Mouse (Mus musculus) cerebellum, adult 2 months (tissue): ENCODE data around the gene Spon2. TPM values are rescaled to one million over a fixed set of nuclear protein-coding genes. Genes with fewer than 3 reads are reported as not detected.

Source experiments
- DNase-seq, 2 experiments: peaks; one replicate each; pipeline ENCODE4 v3.0.0; 2021
- H3K27ac ChIP-seq: fragments of 200-500 bp; 2 replicates; pipeline ENCODE4 v1.5.1; 2012; ENCODE audit warnings: low read length, control low read depth, inconsistent platforms; ENCODE audit not compliant: insufficient read depth
- H3K27me3 ChIP-seq: fragments of 200-500 bp; 2 replicates; pipeline ENCODE4 v1.6.1; 2012; ENCODE audit warnings: inconsistent platforms, mild to moderate bottlenecking, low read length, moderate library complexity; ENCODE audit not compliant: control insufficient read depth, insufficient read depth
- H3K4me1 ChIP-seq: fragments of 200-500 bp; 2 replicates; pipeline ENCODE4 v1.6.1; 2011; ENCODE audit warnings: low read length; ENCODE audit not compliant: control insufficient read depth, insufficient read depth
- H3K4me3 ChIP-seq: fragments of 200-500 bp; replicated peaks from 2 replicates; pipeline ENCODE3; 2011; ENCODE audit warnings: mild to moderate bottlenecking, low read depth, low read length, control low read depth; ENCODE audit not compliant: insufficient read depth
- CTCF ChIP-seq: fragments of 200-500 bp; IDR thresholded peaks from 2 replicates; pipeline ENCODE4 v1.5.1; 2011; ENCODE audit warnings: low read depth, mild to moderate bottlenecking, control low read depth, low read length, moderate library complexity, borderline replicate concordance; ENCODE audit not compliant: insufficient read depth
- POLR2A ChIP-seq: fragments of 200-500 bp; IDR thresholded peaks from 2 replicates; pipeline ENCODE4 v1.6.1; 2011; ENCODE audit warnings: low read length, control low read depth, borderline replicate concordance; ENCODE audit not compliant: insufficient read depth
- WGBS: fragments of 180-500 bp; shearing (Covaris S2); methylation state at CpG from one replicate; pipeline ENCODE4 v1.1.7; 2018; 5-methylcytosine and 5-hydroxymethylcytosine counted together
- polyA plus RNA-seq: library from polyadenylated mRNA; depleted of rRNA; stranded (reverse); fragments of >200 nt; gene quantifications from 2 replicates; pipeline ENCODE4 v1.2.3, GENCODE M21; 2012

Gene Spon2
- polyA plus RNA-seq, 1 experiment: 0.21 TPM

- WGBS: 57% methylated on average over 5 of the region's 5 CpGs
- H3K27me3 ChIP-seq: no peaks in the 10 kb centered on the region
- H3K27ac ChIP-seq: no peak overlapping the region
- TF ChIP-seq POLR2A (no peak), CTCF (no peak)
- H3K4me1 ChIP-seq: no peaks in the 10 kb centered on the region
- DNase-seq: no peak
- H3K4me3 ChIP-seq: no peak overlapping the region
Observed at GRCm38 (mm10) chr5:33211254-33211653, 7.0 kb downstream of the Spon2 start.

- 71% methylated on average over 3 of the region's 3 CpGs for WGBS
- no peaks in the 10 kb centered on the region for H3K27me3 ChIP-seq
- H3K4me1 ChIP-seq: no peaks in the 10 kb centered on the region
- no peak overlapping the region for H3K4me3 ChIP-seq
- no peak for DNase-seq
- H3K27ac ChIP-seq: no peak overlapping the region
- TF ChIP-seq POLR2A (no peak), CTCF (no peak)
Observed at GRCm38 (mm10) chr5:33210515-33210914, 7.7 kb downstream of the Spon2 start.

GRCm38 (mm10) chr5:33208533-33209245 lies 9.6 kb downstream of the Spon2 start:
- no peaks in the 10 kb centered on the region for H3K27me3 ChIP-seq
- no peaks in the 10 kb centered on the region for H3K4me1 ChIP-seq
- TF ChIP-seq POLR2A (no peak), CTCF (no peak)
- no peak overlapping the region for H3K4me3 ChIP-seq
- WGBS: 63% methylated on average over 14 of the region's 14 CpGs
- no peak for DNase-seq
- no peak overlapping the region for H3K27ac ChIP-seq

- Histone ChIP-seq H3K27ac (no peak overlapping the region), H3K4me1 (no peaks in the 10 kb centered on the region), H3K27me3 (no peaks in the 10 kb centered on the region), H3K4me3 (no peak overlapping the region)
- DNase-seq: no peak
- 37% methylated on average over 9 of the region's 9 CpGs for WGBS
- no peak for TF ChIP-seq POLR2A
- TF ChIP-seq CTCF: no peak
Observed at GRCm38 (mm10) chr5:33207136-33207535, 11.1 kb downstream of the Spon2 start.

GRCm38 (mm10) chr5:33206328-33206727 lies 11.9 kb downstream of the Spon2 start:
- DNase-seq: no peak
- Histone ChIP-seq H3K27ac (no peak overlapping the region), H3K4me1 (no peaks in the 10 kb centered on the region), H3K4me3 (no peak overlapping the region), H3K27me3 (no peaks in the 10 kb centered on the region)
- no peak for TF ChIP-seq POLR2A
- no peak for TF ChIP-seq CTCF
- 95% methylated on average over 7 of the region's 7 CpGs for WGBS

DNA sequence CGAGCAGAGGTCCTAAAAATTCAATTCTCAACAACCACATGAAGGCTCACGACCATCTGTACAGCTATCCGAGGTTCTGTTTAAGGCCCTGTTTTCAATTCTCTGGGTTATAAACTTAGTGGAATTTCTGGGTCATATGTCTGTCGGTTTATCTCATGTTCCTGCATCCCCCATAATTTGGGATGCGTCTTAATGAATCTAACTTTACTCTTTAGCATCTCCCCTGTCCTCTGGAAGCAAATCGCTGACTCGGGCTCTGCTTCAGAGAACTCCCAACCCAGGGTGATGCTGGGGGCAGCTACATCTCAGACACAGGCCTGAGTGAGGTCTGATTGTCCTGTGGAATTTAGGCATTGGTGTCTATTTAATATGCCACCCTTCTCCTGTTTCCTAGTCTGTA lies 14.0 kb downstream of the Spon2 start:
- H3K27me3 ChIP-seq: no peaks in the 10 kb centered on the region
- DNase-seq: no peak
- H3K27ac ChIP-seq: no peak overlapping the region
- no peaks in the 10 kb centered on the region for H3K4me1 ChIP-seq
- no peak for TF ChIP-seq CTCF
- no peak for TF ChIP-seq POLR2A
- H3K4me3 ChIP-seq: no peak overlapping the region
- 84% methylated on average over 7 of the region's 7 CpGs for WGBS

GRCm38 (mm10) chr5:33203691-33204242 lies 14.5 kb downstream of the Spon2 start:
- H3K27me3 ChIP-seq: no peaks in the 10 kb centered on the region
- H3K4me1 ChIP-seq: no peaks in the 10 kb centered on the region
- 12% methylated on average over 9 of the region's 9 CpGs for WGBS
- H3K27ac ChIP-seq: no peak overlapping the region
- H3K4me3 ChIP-seq: no peak overlapping the region
- peak; percentile 74 to 86 for DNase-seq
- TF ChIP-seq POLR2A (no peak), CTCF (peak; percentile 99)

DNA sequence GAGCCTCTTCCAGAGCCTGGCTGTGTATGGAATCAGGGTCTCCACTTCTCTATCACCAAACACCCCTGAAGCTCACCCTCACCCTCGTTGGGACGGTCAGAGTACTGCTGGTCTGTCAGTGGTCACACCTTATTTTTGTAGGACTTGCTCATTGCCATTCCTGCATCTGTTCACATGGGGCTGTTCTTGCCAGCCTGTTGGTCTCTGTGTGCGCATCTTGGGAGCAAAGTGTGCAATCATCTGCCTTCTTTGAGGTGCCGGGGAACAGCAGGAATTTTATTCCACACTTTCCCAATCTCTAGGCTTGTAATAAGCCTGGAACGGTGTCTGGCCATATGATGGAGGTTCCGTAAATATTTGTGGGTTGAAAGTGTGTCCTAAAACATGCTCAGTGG lies 15.1 kb downstream of the Spon2 start:
- Histone ChIP-seq H3K27ac (no peak overlapping the region), H3K4me1 (no peaks in the 10 kb centered on the region), H3K27me3 (no peaks in the 10 kb centered on the region), H3K4me3 (no peak overlapping the region)
- TF ChIP-seq CTCF (no peak), POLR2A (no peak)
- no peak for DNase-seq
- 81% methylated on average over 6 of the region's 6 CpGs for WGBS
